Mouse (Mus musculus) heart, embryonic 11.5 days (tissue): ENCODE measurements around the gene Gnb1l. TPM values are rescaled to one million over a fixed set of nuclear protein-coding genes. Genes with fewer than 3 reads are reported as not detected.
A peak's percentile ranks its signal among the peaks of the same experiment; 100 is the strongest.

ENCODE experiments used
- ATAC-seq: fragments of 200-750 bp; cut with Nextera tagmentation; replicated peaks from 2 replicates; pipeline ENCODE4 v1.8.0; 2017; ENCODE audit warnings: moderate library complexity; ENCODE audit not compliant: insufficient number of reproducible peaks, low FRiP score, low TSS enrichment
- H3K27ac ChIP-seq: fragments of 300-500 bp; sonication (generic); 2 replicates; pipeline ENCODE4 v1.5.1; 2014; ENCODE audit warnings: mild to moderate bottlenecking, low read depth, low read length
- H3K27me3 ChIP-seq: fragments of 300-500 bp; sonication (generic); 2 replicates; pipeline ENCODE4 v1.6.1; 2014; ENCODE audit warnings: mild to moderate bottlenecking, low read length, mixed read lengths; ENCODE audit not compliant: control insufficient read depth, insufficient read depth
- H3K36me3 ChIP-seq: fragments of 300-500 bp; sonication (generic); 2 replicates; pipeline ENCODE4 v1.6.1; 2014; ENCODE audit warnings: mild to moderate bottlenecking, low read length, moderate library complexity, mixed read lengths; ENCODE audit not compliant: control insufficient read depth, insufficient read depth
- H3K4me1 ChIP-seq: fragments of 300-500 bp; sonication (generic); 2 replicates; pipeline ENCODE4 v1.6.1; 2014; ENCODE audit warnings: low read length; ENCODE audit not compliant: control insufficient read depth, insufficient read depth
- H3K4me2 ChIP-seq: fragments of 300-500 bp; sonication (generic); 2 replicates; pipeline ENCODE4 v1.6.1; 2014; ENCODE audit warnings: mild to moderate bottlenecking, moderate library complexity
- H3K4me3 ChIP-seq: fragments of 300-500 bp; sonication (generic); 2 replicates; pipeline ENCODE4 v1.5.1; 2014; ENCODE audit warnings: low read depth, low read length
- H3K9ac ChIP-seq: fragments of 300-500 bp; sonication (generic); 2 replicates; pipeline ENCODE4 v1.6.1; 2014; ENCODE audit warnings: mild to moderate bottlenecking, low read depth, low read length, moderate library complexity
- H3K9me3 ChIP-seq: fragments of 300-500 bp; sonication (generic); replicated peaks from 2 replicates; pipeline ENCODE4 v1.6.1; 2016; ENCODE audit warnings: low read length; ENCODE audit not compliant: control insufficient read depth
- whole genome bisulfite sequencing: fragments of 180-500 bp; shearing (Covaris S2); extraction: QIAGEN DNeasy Blood & Tissue Kit; methylation state at CpG from one replicate; pipeline ENCODE4 v1.1.7; 2014; ENCODE audit not compliant: insufficient replicate concordance; 5-methylcytosine and 5-hydroxymethylcytosine counted together
- polyA plus RNA-seq: library from polyadenylated mRNA; unstranded; fragments of >200 nt; fragmentation: Nextera tagmentation; extraction: Ambion mirVana; gene quantifications from 2 replicates; pipeline ENCODE4 v1.2.1, GENCODE M21; 2014

Gnb1l gene
- polyA plus RNA-seq = 6.5 and 6.9 TPM in 2 replicates

- Histone ChIP-seq H3K4me3 (peak within 1 kb of the TSS; percentile 70), H3K27ac (peak within 1 kb of the TSS; percentile 75), H3K9ac (peak within 1 kb of the TSS; percentile 94), H3K27me3 (no peaks in the 10 kb centered on the region), H3K4me2 (peak within 1 kb of the TSS; percentile 95), H3K4me1 (peaks cover 4% of the 10 kb centered on the region; the same call in 1 of the 2 replicates), H3K9me3 (no peaks in the 10 kb centered on the region), H3K36me3 (peaks cover 9% of the 10 kb centered on the region)
- 0% methylated on average over 51 of the region's 51 CpGs for WGBS
- peak; percentile 93 for ATAC-seq
These were observed at the start of gene Gnb1l, which contains the start of gene Rtl10 for GRCm38 (mm10) chr16:18498558-18498990. TSS of gene Gnb1l (plus strand) at chr16:18498713. TSS of gene Rtl10 (plus strand) at chr16:18498901.

GRCm38 (mm10) chr16:18449005-18449404 is 49.5 kb upstream of the Gnb1l start:
- no peaks in the 10 kb centered on the region for H3K36me3 ChIP-seq
- H3K27me3 ChIP-seq = no peaks in the 10 kb centered on the region
- H3K4me1 ChIP-seq = peaks cover 15% of the 10 kb centered on the region
- no peak overlapping the region for H3K9ac ChIP-seq
- 85% methylated on average over 4 of the region's 4 CpGs for WGBS
- no peak overlapping the region for H3K27ac ChIP-seq
- H3K9me3 ChIP-seq = no peaks in the 10 kb centered on the region
- no peak for ATAC-seq
- no peak overlapping the region for H3K4me3 ChIP-seq
- H3K4me2 ChIP-seq = no peak overlapping the region

GRCm38 (mm10) chr16:18451486-18452181 is 46.9 kb upstream of the Gnb1l start:
- Histone ChIP-seq H3K9ac (peak overlapping the region; percentile 28; the same call in 1 of the 2 replicates), H3K4me3 (no peak overlapping the region), H3K9me3 (no peaks in the 10 kb centered on the region), H3K27ac (no peak overlapping the region), H3K27me3 (no peaks in the 10 kb centered on the region), H3K36me3 (no peaks in the 10 kb centered on the region), H3K4me1 (peaks cover 15% of the 10 kb centered on the region), H3K4me2 (no peak overlapping the region)
- 63% methylated on average over 9 of the region's 9 CpGs for WGBS
- no peak for ATAC-seq

GRCm38 (mm10) chr16:18452361-18452862 is 46.1 kb upstream of the Gnb1l start:
- WGBS = 82% methylated on average over 8 of the region's 8 CpGs
- Histone ChIP-seq H3K9ac (no peak overlapping the region), H3K36me3 (0 out of 2 replicates have a peak, but pooled peaks cover 2% of the 10 kb centered on the region), H3K4me1 (peaks cover 15% of the 10 kb centered on the region), H3K9me3 (no peaks in the 10 kb centered on the region), H3K27me3 (no peaks in the 10 kb centered on the region), H3K4me3 (no peak overlapping the region), H3K27ac (no peak overlapping the region), H3K4me2 (no peak overlapping the region)
- no peak for ATAC-seq

GRCm38 (mm10) chr16:18453846-18454245 is 44.7 kb upstream of the Gnb1l start:
- peaks cover 10% of the 10 kb centered on the region for H3K4me1 ChIP-seq
- 0 out of 2 replicates have a peak, but pooled peaks cover 2% of the 10 kb centered on the region for H3K36me3 ChIP-seq
- no peak overlapping the region for H3K4me2 ChIP-seq
- no peak overlapping the region for H3K27ac ChIP-seq
- H3K9me3 ChIP-seq = no peaks in the 10 kb centered on the region
- H3K27me3 ChIP-seq = no peaks in the 10 kb centered on the region
- no peak for ATAC-seq
- H3K9ac ChIP-seq = no peak overlapping the region
- 33% methylated on average over 5 of the region's 5 CpGs for WGBS
- no peak overlapping the region for H3K4me3 ChIP-seq

- Histone ChIP-seq H3K27me3 (no peaks in the 10 kb centered on the region; the same call in 1 of the 2 replicates), H3K9ac (no peak overlapping the region), H3K9me3 (no peaks in the 10 kb centered on the region), H3K4me3 (no peak overlapping the region), H3K4me1 (peaks cover 24% of the 10 kb centered on the region), H3K4me2 (no peak overlapping the region), H3K36me3 (0 out of 2 replicates have a peak, but pooled peaks cover 2% of the 10 kb centered on the region), H3K27ac (no peak overlapping the region)
- 83% methylated on average over 6 of the region's 6 CpGs for WGBS
- no peak for ATAC-seq
These were observed 43.1 kb upstream of the Gnb1l start for GRCm38 (mm10) chr16:18455407-18455806.

GRCm38 (mm10) chr16:18458661-18459060 is 39.9 kb upstream of the Gnb1l start:
- H3K27me3 ChIP-seq = no peaks in the 10 kb centered on the region; the same call in 1 of the 2 replicates
- no peak overlapping the region for H3K4me2 ChIP-seq
- no peak for ATAC-seq
- H3K9me3 ChIP-seq = no peaks in the 10 kb centered on the region
- 0 out of 2 replicates have a peak, but pooled peaks cover 2% of the 10 kb centered on the region for H3K36me3 ChIP-seq
- no peak overlapping the region for H3K9ac ChIP-seq
- peaks cover 21% of the 10 kb centered on the region for H3K4me1 ChIP-seq
- H3K27ac ChIP-seq = no peak overlapping the region
- no peak overlapping the region for H3K4me3 ChIP-seq

- 17% methylated on average over 12 of the region's 12 CpGs for WGBS
- H3K4me2 ChIP-seq = peak overlapping the region; percentile 58
- H3K9ac ChIP-seq = 0 out of 2 replicates have a peak overlapping the region, but pooled peaks have one; percentile 34
- H3K36me3 ChIP-seq = 0 out of 2 replicates have a peak, but pooled peaks cover 2% of the 10 kb centered on the region
- H3K4me1 ChIP-seq = peaks cover 20% of the 10 kb centered on the region
- no peaks in the 10 kb centered on the region for H3K9me3 ChIP-seq
- 0 out of 2 replicates have a peak overlapping the region, but pooled peaks have one; percentile 15 for H3K27ac ChIP-seq
- peak overlapping the region; percentile 16; the same call in 1 of the 2 replicates for H3K4me3 ChIP-seq
- H3K27me3 ChIP-seq = no peaks in the 10 kb centered on the region; the same call in 1 of the 2 replicates
- no peak; the same call in 1 of the 2 replicates for ATAC-seq
These were observed 39.1 kb upstream of the Gnb1l start for GRCm38 (mm10) chr16:18459335-18459954.
